Mouse (Mus musculus): ENCODE data around the gene Zfp300.

Zfp300 gene

DNA sequence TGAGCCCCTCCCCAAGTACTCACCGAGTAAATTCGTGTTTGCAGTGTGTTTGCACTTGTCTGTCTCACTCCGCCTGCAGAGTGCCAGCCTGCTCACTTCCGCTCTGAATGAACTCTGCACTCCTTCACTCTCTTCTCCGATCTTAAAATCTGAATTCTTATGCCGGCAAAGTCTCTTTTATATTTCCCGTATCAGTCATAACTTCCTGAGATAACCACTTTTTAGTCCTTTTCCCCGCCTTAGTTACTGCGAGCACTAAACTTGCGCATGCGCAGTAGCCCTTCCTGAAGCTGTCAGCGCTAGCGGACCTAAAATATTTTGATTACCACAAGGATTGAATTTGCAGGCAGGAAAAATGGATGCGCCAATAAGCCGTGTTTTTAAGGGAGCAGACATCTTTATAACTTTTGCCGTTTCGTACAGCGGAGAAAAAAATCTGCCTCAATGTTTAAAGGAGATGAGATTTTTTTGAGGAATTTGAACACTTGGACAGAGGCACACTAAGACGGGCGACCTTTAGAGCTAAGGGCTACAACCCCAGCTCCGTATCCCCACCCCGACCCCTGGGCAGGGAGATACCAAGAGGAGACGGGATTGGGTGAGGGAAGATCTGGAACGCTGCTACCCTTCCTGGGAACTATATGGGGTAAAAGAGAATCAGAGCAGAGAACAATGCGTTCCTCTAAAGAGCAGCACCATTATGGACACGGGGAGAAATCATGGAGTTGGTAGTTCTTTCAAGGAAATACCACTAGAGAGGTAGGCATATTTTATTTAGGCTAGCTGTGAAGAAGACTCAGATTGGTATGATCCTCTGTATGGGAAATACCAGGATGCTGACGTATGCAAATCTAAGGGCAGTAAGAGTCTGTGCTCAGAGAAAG, at the start of gene Zfp300:
Zfp300 (minus strand) TSS at position 545 of the 884 bp plus-strand sequence.
- DNase-seq (ENCODE audit: low spot score) = peak; percentile 8

DNA sequence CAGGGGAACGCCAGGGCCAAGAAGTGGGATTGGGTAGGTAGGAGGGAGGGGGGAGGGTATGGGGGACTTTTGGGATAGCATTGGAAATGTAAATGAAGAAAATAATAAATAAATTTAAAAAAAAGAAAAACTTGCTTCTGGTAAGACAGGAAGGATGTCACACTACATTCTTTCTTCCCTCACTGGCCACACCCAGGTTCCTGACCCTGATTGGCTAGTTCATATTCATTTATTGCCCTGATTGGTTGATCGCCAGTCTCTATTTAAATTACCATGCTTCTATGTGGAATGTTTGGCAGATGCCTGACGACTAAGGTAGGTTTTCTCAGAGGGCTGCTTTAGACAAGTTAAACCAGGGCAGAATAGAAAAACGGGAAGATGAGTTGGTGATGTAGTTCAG, 26.2 kb upstream of the Zfp300 start, which contains the start of gene Ssxa1:
Ssxa1 (plus strand) TSS at position 301 of the 400 bp plus-strand sequence.
- DNase-seq (ENCODE audit: low spot score) = no peak

GRCm38 (mm10) chrX:21089867-21090239, 526 bp upstream of the Zfp300 start:
- no peak for DNase-seq (ENCODE audit: low spot score)

DNA sequence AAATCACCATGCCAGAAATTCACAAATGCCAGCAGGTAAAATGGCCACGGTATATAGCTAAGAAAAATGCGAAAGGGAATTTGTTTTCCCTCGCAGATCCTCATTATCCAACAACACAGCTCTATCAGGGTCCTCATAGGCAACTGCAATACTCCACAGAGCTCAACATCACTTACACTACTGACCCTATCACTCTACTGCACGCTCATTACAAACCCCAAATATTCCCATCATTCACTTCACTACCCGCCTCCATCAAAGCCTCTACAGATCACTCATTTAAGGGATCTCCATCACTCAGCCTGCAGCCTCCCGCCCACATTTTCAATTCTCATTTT, 713 bp downstream of the Zfp300 start:
- DNase-seq (ENCODE audit: low spot score) = no peak

GRCm38 (mm10) chrX:21068106-21068505, 21.2 kb downstream of the Zfp300 start, which contains the start of gene Spaca5:
Spaca5 (plus strand) TSS chrX:21068406.
- no peak for DNase-seq (ENCODE audit: low spot score)

DNA sequence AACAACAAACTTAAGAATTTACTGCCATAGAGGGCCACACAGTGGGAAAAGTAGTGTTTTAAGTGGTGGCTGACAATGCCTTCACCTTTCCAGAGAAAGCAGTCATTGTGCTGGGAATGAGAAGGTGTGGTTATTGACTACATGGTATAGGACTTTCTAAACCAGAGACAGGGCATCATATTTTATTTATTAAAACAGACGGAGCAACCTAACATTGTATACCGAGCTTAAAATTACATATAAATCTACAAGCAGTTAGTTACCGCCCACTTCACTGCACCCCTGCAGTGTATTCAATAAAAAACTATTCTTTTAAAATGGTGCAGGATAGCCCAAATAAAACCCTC, 26.8 kb downstream of the Zfp300 start:
- DNase-seq (ENCODE audit: low spot score) = no peak

- peak; percentile 42 for DNase-seq (ENCODE audit: low spot score)
Measured at GRCm38 (mm10) chrX:21061866-21062543, 27.3 kb downstream of the Zfp300 start, which contains the start of gene Zfp182. Zfp182 (minus strand) TSS chrX:21062316.

DNA sequence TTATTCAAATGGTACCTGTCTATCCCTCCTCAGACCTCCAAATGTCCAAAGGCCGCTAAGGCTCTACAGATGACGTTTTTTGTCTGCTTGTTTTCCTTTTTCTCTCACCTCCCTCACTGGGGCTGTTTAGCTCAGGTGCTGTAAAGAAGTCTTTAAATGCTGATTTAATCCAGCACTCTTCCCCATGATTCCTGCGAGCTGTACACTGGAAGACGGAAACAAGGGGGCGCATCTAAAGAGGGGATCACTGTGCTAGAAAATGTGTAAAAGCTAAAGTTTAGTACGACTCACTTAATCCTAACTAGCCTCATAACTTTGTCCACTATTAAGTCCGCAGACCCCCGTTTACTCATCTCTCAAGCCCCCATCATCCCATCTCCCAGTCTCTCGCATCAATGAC, 27.9 kb downstream of the Zfp300 start:
- DNase-seq (ENCODE audit: low spot score) = no peak
